In genomic region chr12:81244492-81244891, GRCm38 (mm10) we compare ENCODE assay signal across 21 mouse cellular contexts.
DNase-seq lines count a peak whose midpoint lies in the region; ATAC-seq and TF ChIP-seq lines count a peak whose summit lies in the region.
"Had no signal": no experiment of that assay in that cellular context is flagged by ENCODE, and none has a peak within 500 bp of the region (broad histone marks: within the 10 kb centered on the region; RNA-seq: fewer than 3 reads in every experiment).

No protein-coding gene starts in this region.

- H3K9ac ChIP-seq in lung, postnatal 0 days (replicated peaks; ENCODE audit: low read depth) = no peak overlapping the region
- H3K9ac ChIP-seq: embryonic facial prominence, embryonic 13.5 days; forebrain, embryonic 15.5 days; liver, embryonic 12.5 days; neural tube, embryonic 12.5 days had no signal

- DNase-seq in lung, postnatal 0 days (ENCODE audit: low spot score) = peak; percentile 5
- no peak for DNase-seq in lung, adult 18-20 months
- DNase-seq in adipocyte (ENCODE audit: low spot score) = peak; percentile 62
- DNase-seq in gastrocnemius, postnatal 14 days = peak; percentile 73
- no peak for DNase-seq in spleen, adult 18-20 months
- no peak for DNase-seq in kidney, adult 9 months
- no peak for DNase-seq in urinary bladder, adult 2 months (ENCODE audit: low spot score)
- DNase-seq: kidney, adult 18-20 months; kidney, postnatal 14 days; thymus, postnatal 4 days had no signal

- no peaks in the 10 kb centered on the region for H3K4me1 ChIP-seq in lung, postnatal 0 days (ENCODE audit: insufficient read depth, low read depth, low read length)
- peaks cover 11% of the 10 kb centered on the region for H3K4me1 ChIP-seq in olfactory bulb, adult 2 months (ENCODE audit: control insufficient read depth, insufficient read depth, low read length)
- H3K4me1 ChIP-seq: embryonic facial prominence, embryonic 13.5 days; limb, embryonic 10.5 days; liver, embryonic 12.5 days; midbrain, embryonic 10.5 days; neural tube, embryonic 12.5 days had no signal

- H3K27me3 ChIP-seq in lung, postnatal 0 days (replicated peaks; ENCODE audit: insufficient read depth, low read length) = no peaks in the 10 kb centered on the region
- H3K27me3 ChIP-seq: embryonic facial prominence, embryonic 13.5 days; forebrain, embryonic 15.5 days; liver, embryonic 12.5 days; neural tube, embryonic 12.5 days had no signal

- H3K27ac ChIP-seq in lung, postnatal 0 days (ENCODE audit: low read length) = no peak overlapping the region
- peak overlapping the region; percentile 12; the same call in 1 of the 2 replicates for H3K27ac ChIP-seq in olfactory bulb, adult 2 months (ENCODE audit: insufficient read depth, low read depth, low read length)
- H3K27ac ChIP-seq: embryonic facial prominence, embryonic 13.5 days; forebrain, embryonic 15.5 days; heart, embryonic 10.5 days; layer of hippocampus, adult 2 months; limb, embryonic 10.5 days; liver, embryonic 12.5 days; macrophage; midbrain, embryonic 10.5 days; neural tube, embryonic 12.5 days had no signal

- no peak for TF ChIP-seq POLR2A in olfactory bulb, adult 2 months (IDR thresholded peaks at IDR 0.05; ENCODE audit: insufficient read depth, low read depth, low read length)

- intact Hi-C loops in gastrocnemius, postnatal 14 days (cut with DNase I; ENCODE audit: low total_unique reads) = no loop called here

- no peak for TF ChIP-seq EP300 in lung, postnatal 0 days (IDR thresholded peaks at IDR 0.05)

- no peak for TF ChIP-seq CTCF in lung, postnatal 0 days (IDR thresholded peaks at IDR 0.05)
- no peak for TF ChIP-seq CTCF in olfactory bulb, adult 2 months (IDR thresholded peaks at IDR 0.05; ENCODE audit: insufficient read depth, low read depth, low read length)

- peak; percentile 28; the same call in 1 of the 2 replicates for ATAC-seq in lung, postnatal 0 days
- ATAC-seq: forebrain, embryonic 15.5 days; liver, embryonic 12.5 days had no signal

- 55% methylated on average over 1 of the region's 1 CpGs for WGBS in lung, postnatal 0 days
- WGBS in olfactory bulb, adult 2 months = 26% methylated on average over 1 of the region's 1 CpGs

- H3K4me2 ChIP-seq in lung, postnatal 0 days (replicated peaks; ENCODE audit: low read depth, low read length) = no peak overlapping the region
- H3K4me2 ChIP-seq: embryonic facial prominence, embryonic 13.5 days; forebrain, embryonic 15.5 days; liver, embryonic 12.5 days; neural tube, embryonic 12.5 days had no signal

- no peak overlapping the region for H3K4me3 ChIP-seq in lung, postnatal 0 days (ENCODE audit: low read depth, low read length)
- H3K4me3 ChIP-seq in olfactory bulb, adult 2 months (ENCODE audit: insufficient read depth, low read depth, low read length) = no peak overlapping the region
- H3K4me3 ChIP-seq: embryonic facial prominence, embryonic 13.5 days; forebrain, embryonic 15.5 days; heart, embryonic 10.5 days; layer of hippocampus, adult 2 months; limb, embryonic 10.5 days; liver, embryonic 12.5 days; midbrain, embryonic 10.5 days; neural tube, embryonic 12.5 days had no signal

- no peaks in the 10 kb centered on the region for H3K36me3 ChIP-seq in lung, postnatal 0 days (ENCODE audit: insufficient read depth, low read length)
- H3K36me3 ChIP-seq: embryonic facial prominence, embryonic 13.5 days; forebrain, embryonic 15.5 days; G1E; heart, embryonic 10.5 days; limb, embryonic 10.5 days; liver, embryonic 12.5 days; midbrain, embryonic 10.5 days; neural tube, embryonic 12.5 days had no signal

- no peaks in the 10 kb centered on the region for H3K9me3 ChIP-seq in lung, postnatal 0 days (ENCODE audit: low read length)
- H3K9me3 ChIP-seq: embryonic facial prominence, embryonic 13.5 days; forebrain, embryonic 15.5 days; G1E; heart, embryonic 10.5 days; limb, embryonic 10.5 days; liver, embryonic 12.5 days; midbrain, embryonic 10.5 days; neural tube, embryonic 12.5 days had no signal

Comparison
In these comparisons a context has a peak if more than half of its experiments do, and no peak if none do; other contexts are left out.
1. DNase-seq: peak in lung, postnatal 0 days (single experiment), adipocyte (single experiment) and gastrocnemius, postnatal 14 days (single experiment); none in lung, adult 18-20 months (0 of 2), spleen, adult 18-20 months (0 of 2), kidney, adult 9 months (single experiment) and urinary bladder, adult 2 months (single experiment).